Mouse (Mus musculus) MEL (cell line): ENCODE measurements at regions not wholly inside any gene's neighbourhood (a gene's known extent, or its start where the extent isn't known, plus 50 kb on each side); places are given as distances from the start of the nearest gene placed in this dataset.

ENCODE experiments used
- DNase-seq: peaks from one replicate; pipeline ENCODE4 v3.0.0; 2011; ENCODE audit warnings: low read depth, low spot score
- H3K27ac ChIP-seq: 2 replicates; pipeline ENCODE4 v1.5.1; 2012; ENCODE audit warnings: low read depth, mild to moderate bottlenecking, control low read depth, low read length, moderate library complexity; ENCODE audit not compliant: control insufficient read depth
- H3K27me3 ChIP-seq, 2 experiments: fragments of 150-350 bp in 1 of 2; sonication (generic) in 1 of 2; 2 replicates each; pipeline ENCODE4 v1.6.1; 2012; ENCODE audit warnings: low read length in 2 of 2, mild to moderate bottlenecking in 2 of 2, improper control_type of control experiment in 1 of 2, moderate library complexity in 1 of 2; ENCODE audit not compliant: insufficient read depth in 2 of 2, control insufficient read depth in 1 of 2
- H3K36me3 ChIP-seq, 2 experiments: 2 replicates each; pipeline ENCODE4 v1.6.1; 2012 to 2014; ENCODE audit warnings: low read length in 2 of 2, improper control_type of control experiment in 1 of 2, inconsistent platforms in 1 of 2, mild to moderate bottlenecking in 1 of 2; ENCODE audit not compliant: insufficient read depth in 2 of 2, control insufficient read depth in 1 of 2
- H3K4me1 ChIP-seq, 2 experiments: fragments of 150-350 bp in 1 of 2; sonication (generic) in 1 of 2; 2 replicates each; pipeline ENCODE4 v1.6.1; 2012; ENCODE audit warnings: low read length in 2 of 2, improper control_type of control experiment in 1 of 2, mild to moderate bottlenecking in 1 of 2; ENCODE audit not compliant: insufficient read depth in 2 of 2, control insufficient read depth in 1 of 2
- H3K4me3 ChIP-seq, 2 experiments: fragments of 150-350 bp in 1 of 2; sonication (generic) in 1 of 2; 2 replicates each; pipeline ENCODE4 v1.5.1; 2012; ENCODE audit warnings: low read depth in 2 of 2, low read length in 2 of 2, mild to moderate bottlenecking in 2 of 2, moderate library complexity in 2 of 2, control low read depth in 1 of 2, improper control_type of control experiment in 1 of 2; ENCODE audit not compliant: control insufficient read depth in 1 of 2, insufficient read depth in 1 of 2
- H3K79me2 ChIP-seq: 2 replicates; pipeline ENCODE4 v1.6.1; 2012; ENCODE audit warnings: mild to moderate bottlenecking, low read length, moderate library complexity; ENCODE audit not compliant: control insufficient read depth, poor library complexity, insufficient read depth
- H3K9ac ChIP-seq: 2 replicates; pipeline ENCODE4 v1.6.1; 2012; ENCODE audit warnings: low read depth, mild to moderate bottlenecking, control low read depth, low read length, moderate library complexity; ENCODE audit not compliant: control insufficient read depth, poor library complexity, severe bottlenecking
- H3K9me3 ChIP-seq: fragments of 150-350 bp; sonication (generic); replicated peaks from 2 replicates; pipeline ENCODE4 v1.6.1; 2012; ENCODE audit warnings: mild to moderate bottlenecking, low read length, improper control_type of control experiment, moderate library complexity; ENCODE audit not compliant: insufficient read depth
- CHD1 ChIP-seq: IDR thresholded peaks from 2 replicates; pipeline ENCODE4 v1.6.1; 2012; ENCODE audit warnings: low read depth, mild to moderate bottlenecking, inconsistent platforms, low read length, improper control_type of control experiment
- CHD2 ChIP-seq: IDR thresholded peaks from 2 replicates; pipeline ENCODE4 v1.6.1; 2011; ENCODE audit warnings: low read length, improper control_type of control experiment
- E2F4 ChIP-seq: IDR thresholded peaks from 2 replicates; pipeline ENCODE4 v1.6.1; 2011; ENCODE audit warnings: low read depth, low read length, improper control_type of control experiment, borderline replicate concordance
- ELF1 ChIP-seq: IDR thresholded peaks from 2 replicates; pipeline ENCODE4 v1.6.1; 2014; ENCODE audit warnings: low read depth, mild to moderate bottlenecking, inconsistent platforms, low read length, improper control_type of control experiment, moderate library complexity
- EP300 ChIP-seq, 2 experiments: IDR thresholded peaks; 2 replicates each; pipeline ENCODE4 v1.6.1; 2011; ENCODE audit warnings: improper control_type of control experiment in 2 of 2, low read length in 2 of 2, low read depth in 1 of 2, mild to moderate bottlenecking in 1 of 2
- ETS1 ChIP-seq: IDR thresholded peaks from 2 replicates; pipeline ENCODE4 v1.6.1; 2012; ENCODE audit warnings: low read depth, mild to moderate bottlenecking, inconsistent platforms, low read length, improper control_type of control experiment, moderate library complexity
- GABPA ChIP-seq: IDR thresholded peaks from 2 replicates; pipeline ENCODE4 v1.6.1; 2012; ENCODE audit warnings: low read depth, mild to moderate bottlenecking, inconsistent platforms, low read length, improper control_type of control experiment, moderate library complexity
- HCFC1 ChIP-seq: IDR thresholded peaks from 2 replicates; pipeline ENCODE4 v1.6.1; 2012; ENCODE audit warnings: low read depth, mild to moderate bottlenecking, inconsistent platforms, low read length, improper control_type of control experiment, moderate library complexity
- MAFK ChIP-seq: IDR thresholded peaks from 2 replicates; pipeline ENCODE4 v1.6.1; 2011; ENCODE audit warnings: low read depth, mild to moderate bottlenecking, low read length, improper control_type of control experiment, borderline replicate concordance
- MAX ChIP-seq: IDR thresholded peaks from 2 replicates; pipeline ENCODE4 v1.6.1; 2011; ENCODE audit warnings: low read length, improper control_type of control experiment
- MEF2A ChIP-seq: IDR thresholded peaks from 2 replicates; pipeline ENCODE4 v1.6.1; 2014; ENCODE audit warnings: low read depth, mild to moderate bottlenecking, inconsistent platforms, low read length, improper control_type of control experiment; ENCODE audit not compliant: poor library complexity, insufficient replicate concordance, severe bottlenecking; ENCODE audit errors: extremely low read depth
- MXI1 ChIP-seq: IDR thresholded peaks from 2 replicates; pipeline ENCODE4 v1.6.1; 2011; ENCODE audit warnings: mild to moderate bottlenecking, low read depth, low read length, improper control_type of control experiment
- MYC ChIP-seq: IDR thresholded peaks from 2 replicates; pipeline ENCODE4 v1.6.1; 2011; ENCODE audit warnings: low read depth, mild to moderate bottlenecking, low read length, improper control_type of control experiment, moderate library complexity
- NELFE ChIP-seq: IDR thresholded peaks from 2 replicates; pipeline ENCODE4 v1.6.1; 2011; ENCODE audit warnings: low read depth, low read length, improper control_type of control experiment
- NRF1 ChIP-seq: IDR thresholded peaks from 2 replicates; pipeline ENCODE4 v1.6.1; 2014; ENCODE audit warnings: low read depth, mild to moderate bottlenecking, inconsistent platforms, low read length, improper control_type of control experiment, moderate library complexity; ENCODE audit not compliant: poor library complexity, insufficient read depth, severe bottlenecking
- POLR2AphosphoS2 ChIP-seq: IDR thresholded peaks from 2 replicates; pipeline ENCODE4 v1.6.1; 2011; ENCODE audit warnings: low read length, improper control_type of control experiment
- POLR2AphosphoS5 ChIP-seq: IDR thresholded peaks from 2 replicates; pipeline ENCODE4 v1.6.1; 2012; ENCODE audit warnings: low read depth, borderline replicate concordance, mild to moderate bottlenecking, inconsistent platforms, low read length, moderate library complexity, mixed read lengths
- SIN3A ChIP-seq: IDR thresholded peaks from 2 replicates; pipeline ENCODE4 v1.6.1; 2012; ENCODE audit warnings: low read length, improper control_type of control experiment, inconsistent platforms
- SMC3 ChIP-seq: IDR thresholded peaks from 2 replicates; pipeline ENCODE4 v1.6.1; 2011; ENCODE audit warnings: low read depth, low read length, improper control_type of control experiment
- TCF12 ChIP-seq: IDR thresholded peaks from 2 replicates; pipeline ENCODE4 v1.6.1; 2014; ENCODE audit warnings: low read depth, mild to moderate bottlenecking, inconsistent platforms, low read length, improper control_type of control experiment, moderate library complexity
- USF1 ChIP-seq: IDR thresholded peaks from 2 replicates; pipeline ENCODE4 v1.6.1; 2014; ENCODE audit warnings: low read depth, mild to moderate bottlenecking, inconsistent platforms, low read length, improper control_type of control experiment, moderate library complexity
- USF2 ChIP-seq, 2 experiments: IDR thresholded peaks; 2 replicates each; pipeline ENCODE4 v1.6.1; 2011 to 2012; ENCODE audit warnings: improper control_type of control experiment in 2 of 2, low read length in 2 of 2, borderline replicate concordance in 1 of 2, inconsistent platforms in 1 of 2, low read depth in 1 of 2, mild to moderate bottlenecking in 1 of 2; ENCODE audit not compliant: insufficient read depth in 1 of 2
- ZC3H11A ChIP-seq: IDR thresholded peaks from 2 replicates; pipeline ENCODE4 v1.6.1; 2012; ENCODE audit warnings: low read depth, mild to moderate bottlenecking, inconsistent platforms, low read length, improper control_type of control experiment
- ZKSCAN1 ChIP-seq: IDR thresholded peaks from 2 replicates; pipeline ENCODE4 v1.6.1; 2012; ENCODE audit warnings: low read depth, mild to moderate bottlenecking, inconsistent platforms, low read length, improper control_type of control experiment, moderate library complexity
- ZMIZ1 ChIP-seq: IDR thresholded peaks from 2 replicates; pipeline ENCODE4 v1.6.1; 2012; ENCODE audit warnings: low read depth, mild to moderate bottlenecking, inconsistent platforms, low read length, improper control_type of control experiment, moderate library complexity
- ZNF384 ChIP-seq: IDR thresholded peaks from 2 replicates; pipeline ENCODE4 v1.6.1; 2012; ENCODE audit warnings: low read depth, mild to moderate bottlenecking, inconsistent platforms, low read length, improper control_type of control experiment

GRCm38 (mm10) chr2:71627097-71627755 lies 80.7 kb upstream of the Dlx2 start:
- no peak overlapping the region for H3K4me3 ChIP-seq
- no peak for DNase-seq
- H3K4me1 ChIP-seq, result no peaks in the 10 kb centered on the region

GRCm38 (mm10) chr2:71628821-71629220 lies 82.3 kb upstream of the Dlx2 start:
- Histone ChIP-seq H3K27me3 (peaks cover 0 to 6% of the 10 kb centered on the region in 2 experiments), H3K4me1 (no peaks in the 10 kb centered on the region)
- TF ChIP-seq ZNF384 (no peak), CHD1 (no peak), MEF2A (no peak), POLR2AphosphoS2 (no peak), SIN3A (no peak), EP300 (IDR thresholded peaks at IDR 0.05; ENCODE audit: low read depth in 1 of 2, low read length in 2 of 2) (no peak), CHD2 (no peak), USF2 (IDR thresholded peaks at IDR 0.05; ENCODE audit: borderline replicate concordance in 1 of 2, insufficient read depth in 1 of 2, low read depth in 1 of 2, low read length in 2 of 2) (no peak), HCFC1 (no peak), ETS1 (no peak), MYC (no peak), ELF1 (no peak), TCF12 (no peak), MAFK (no peak), NRF1 (no peak), MXI1 (no peak)
- TF ChIP-seq, all 39 proteins: peak for 0
- no peaks in the 10 kb centered on the region for H3K36me3 ChIP-seq
- H3K9me3 ChIP-seq, result no peaks in the 10 kb centered on the region
- no peak for DNase-seq
- H3K27ac ChIP-seq, result no peak overlapping the region
- no peak overlapping the region for H3K9ac ChIP-seq
- H3K79me2 ChIP-seq, result no peaks in the 10 kb centered on the region
- H3K4me3 ChIP-seq, result no peak overlapping the region

More at GRCm38 (mm10) chr2:71627097-71627755, 80.7 kb upstream of the Dlx2 start:
- Histone ChIP-seq H3K36me3 (no peaks in the 10 kb centered on the region), H3K79me2 (no peaks in the 10 kb centered on the region), H3K27me3 (peaks cover 0 to 7% of the 10 kb centered on the region in 2 experiments), H3K9ac (no peak overlapping the region), H3K9me3 (no peaks in the 10 kb centered on the region), H3K27ac (no peak overlapping the region)
- no peak for TF ChIP-seq ZMIZ1
- TF ChIP-seq EP300 (IDR thresholded peaks at IDR 0.05; ENCODE audit: low read depth in 1 of 2, low read length in 2 of 2), result no peak
- TF ChIP-seq MAFK, result no peak
- no peak for TF ChIP-seq NRF1
- no peak for TF ChIP-seq CHD1
- no peak for TF ChIP-seq USF1
- no peak for TF ChIP-seq ZKSCAN1
- TF ChIP-seq MAX, result no peak
- TF ChIP-seq CHD2, result no peak
- TF ChIP-seq ZC3H11A, result no peak
- no peak for TF ChIP-seq NELFE
- no peak for TF ChIP-seq ELF1
- no peak for TF ChIP-seq MYC
- no peak for TF ChIP-seq E2F4
- TF ChIP-seq POLR2AphosphoS5, result no peak
- TF ChIP-seq GABPA, result no peak
- no peak for TF ChIP-seq SMC3
